Mouse (Mus musculus) Patski (cell line): Measurements from ENCODE around the gene Nup133. TPM values are rescaled to one million over a fixed set of nuclear protein-coding genes. Genes with fewer than 3 reads are reported as not detected.

ENCODE experiments used
- ATAC-seq: fragments of 100-300 bp; one replicate; pipeline ENCODE4 v1.8.0; 2021
- CTCF ChIA-PET: fragments of 350-600 bp; sonication (Branson Sonifier 250); formaldehyde crosslinking; loops from one replicate; lab custom pipeline; 2022; ENCODE audit warnings: inconsistent platforms; lab: Charles Lee
- POLR2A ChIA-PET: fragments of 350-600 bp; sonication (Branson Sonifier 250); formaldehyde crosslinking; loops from one replicate; lab custom pipeline; 2022; ENCODE audit warnings: antibody characterized with exemption, inconsistent platforms; lab: Charles Lee
- DNase-seq: peaks from one replicate; pipeline ENCODE4 v3.0.0-alpha.2; 2011; ENCODE audit warnings: low read depth, low spot score
- H3K27me3 ChIP-seq: fragments of 371-371 bp; one replicate; pipeline ENCODE4 v1.5.1; 2021
- CTCF ChIP-seq: fragments of 100-300 bp; IDR thresholded peaks from one replicate; pipeline ENCODE4 v1.5.1; 2021
- in situ Hi-C: fragments of 300-500 bp; cut with MboI; formaldehyde crosslinking; loops from 3 replicates; pipeline ENCODE4 v1.11.1; 2018; ENCODE audit warnings: low pct_unique_long_range_greater_than_20kb, mixed read lengths
- polyA plus RNA-seq: library from polyadenylated mRNA; unstranded; gene quantifications from one replicate; pipeline ENCODE4 v1.2.3, GENCODE M21; 2021

Nup133 gene
- 16.6 TPM for polyA plus RNA-seq

- in situ Hi-C loops: no loop called here
- DNase-seq: peak; percentile 89
- ChIA-PET POLR2A (interaction anchor here (0.8 to 1.7 kb wide), 3 partner anchors 43 to 71 kb away, joined by 3 to 5 read pairs (median 3); no protein-coding TSS in a partner anchor), CTCF (interaction anchor here (1.3 to 1.6 kb wide), 2 partner anchors 44 to 46 kb away, joined by 3 to 4 read pairs; no protein-coding TSS in a partner anchor)
- no peaks in the 10 kb centered on the region for H3K27me3 ChIP-seq
- no peak for TF ChIP-seq CTCF
- ATAC-seq: peak; percentile 57
Observed at GRCm38 (mm10) chr8:123948942-123949685, at the start of gene Nup133. Gene Nup133 (minus strand): TSS chr8:123949265.

- no peaks in the 10 kb centered on the region for H3K27me3 ChIP-seq
- no peak for TF ChIP-seq CTCF
- in situ Hi-C loops: no loop called here
- POLR2A ChIA-PET: interaction anchor here (0.5 to 1.8 kb wide), 2 partner anchors 9 to 44 kb away, joined by 3 to 5 read pairs; no protein-coding TSS in a partner anchor
- ATAC-seq (no peak), DNase-seq (no peak)
- CTCF ChIA-PET: interaction anchor here (0.6 kb wide), 1 partner anchor 15 kb away, joined by 3 read pairs; no protein-coding TSS in a partner anchor
Observed at GRCm38 (mm10) chr8:123993997-123994396, 44.9 kb upstream of the Nup133 start.

- H3K27me3 ChIP-seq: no peaks in the 10 kb centered on the region
- in situ Hi-C loops: no loop called here
- CTCF ChIA-PET: interaction anchor here (0.6 to 1.7 kb wide), 3 partner anchors 9 to 44 kb away, joined by 3 to 7 read pairs (median 3); partner anchors contain the start of gene Nup133
- DNase-seq (no peak), ATAC-seq (no peak)
- TF ChIP-seq CTCF: no peak
- POLR2A ChIA-PET: interaction anchor here (0.5 to 1.8 kb wide), 2 partner anchors 9 to 44 kb away, joined by 3 to 5 read pairs; no protein-coding TSS in a partner anchor
Observed at GRCm38 (mm10) chr8:123993597-123993996, 44.5 kb upstream of the Nup133 start.

GRCm38 (mm10) chr8:123992587-123992986 is 43.5 kb upstream of the Nup133 start:
- no peak for DNase-seq
- CTCF ChIA-PET: interaction anchor here (0.6 to 1.7 kb wide), 4 partner anchors 10 to 346 kb away, joined by 3 to 7 read pairs (median 3); partner anchors contain the start of gene Nup133
- ATAC-seq: no peak
- no peak for TF ChIP-seq CTCF
- POLR2A ChIA-PET: interaction anchor here (0.5 to 1.8 kb wide), 3 partner anchors 23 to 187 kb away, joined by 3 to 5 read pairs (median 5); partner anchors contain the start of gene Rab4a
- in situ Hi-C loops: no loop called here
- no peaks in the 10 kb centered on the region for H3K27me3 ChIP-seq

GRCm38 (mm10) chr8:123990277-123991049 is 41.4 kb upstream of the Nup133 start:
- H3K27me3 ChIP-seq: no peaks in the 10 kb centered on the region
- DNase-seq: no peak
- ATAC-seq: no peak
- in situ Hi-C loops: no loop called here
- CTCF ChIA-PET: no interaction called here
- POLR2A ChIA-PET: no interaction called here
- TF ChIP-seq CTCF: no peak

GRCm38 (mm10) chr8:123989128-123989527 is 40.1 kb upstream of the Nup133 start:
- DNase-seq (no peak), ATAC-seq (no peak)
- TF ChIP-seq CTCF: no peak
- no peaks in the 10 kb centered on the region for H3K27me3 ChIP-seq
- ChIA-PET CTCF (no interaction called here), POLR2A (no interaction called here)
- in situ Hi-C loops: no loop called here

- ATAC-seq: no peak
- in situ Hi-C loops: no loop called here
- CTCF ChIA-PET: no interaction called here
- DNase-seq: no peak
- TF ChIP-seq CTCF: no peak
- POLR2A ChIA-PET: no interaction called here
- no peaks in the 10 kb centered on the region for H3K27me3 ChIP-seq
Observed at GRCm38 (mm10) chr8:123988605-123989038, 39.6 kb upstream of the Nup133 start.

- no peak for TF ChIP-seq CTCF
- in situ Hi-C loops: no loop called here
- DNase-seq (peak; percentile 73), ATAC-seq (peak; percentile 91)
- POLR2A ChIA-PET: interaction anchor here (0.9 kb wide), 1 partner anchor 12 kb away, joined by 3 read pairs; no protein-coding TSS in a partner anchor
- CTCF ChIA-PET: interaction anchor here (1.8 kb wide), 1 partner anchor 33 kb away, joined by 6 read pairs; no protein-coding TSS in a partner anchor
- no peaks in the 10 kb centered on the region for H3K27me3 ChIP-seq
Observed at GRCm38 (mm10) chr8:123982826-123983400, 33.8 kb upstream of the Nup133 start, which contains the start of gene Abcb10. Gene Abcb10 (minus strand): TSS chr8:123983122.

- POLR2A ChIA-PET: interaction anchor here (0.9 kb wide), 1 partner anchor 13 kb away, joined by 3 read pairs; no protein-coding TSS in a partner anchor
- in situ Hi-C loops: no loop called here
- CTCF ChIA-PET: interaction anchor here (1.8 kb wide), 1 partner anchor 32 kb away, joined by 6 read pairs; no protein-coding TSS in a partner anchor
- H3K27me3 ChIP-seq: no peaks in the 10 kb centered on the region
- TF ChIP-seq CTCF: no peak
- DNase-seq (no peak), ATAC-seq (no peak)
Observed at GRCm38 (mm10) chr8:123982291-123982793, 33.3 kb upstream of the Nup133 start.
